Mouse (Mus musculus) cortical plate, adult 2 months (tissue): ENCODE data around the gene Esm1.

Experiments used
- CTCF ChIP-seq: fragments of 200-500 bp; IDR thresholded peaks from 2 replicates; pipeline ENCODE4 v1.5.1; 2011; ENCODE audit warnings: mild to moderate bottlenecking, control low read depth, low read length; ENCODE audit not compliant: insufficient read depth; ENCODE audit errors: extremely low read depth
- POLR2A ChIP-seq: fragments of 200-500 bp; IDR thresholded peaks from 2 replicates; pipeline ENCODE4 v1.6.1; 2011; ENCODE audit warnings: mild to moderate bottlenecking, low read length, control low read depth; ENCODE audit not compliant: insufficient read depth; ENCODE audit errors: extremely low read depth

GRCm38 (mm10) chr13:113174162-113174561 lies 35.3 kb upstream of the Esm1 start:
- TF ChIP-seq CTCF = no peak
- no peak for TF ChIP-seq POLR2A
